Mouse (Mus musculus) ZHBTc4 (cell line): ENCODE data around the gene Nme1.
"Not testable (repeated sequence)": the region's sequence is repeated elsewhere in the genome, so short reads cannot be mapped to it uniquely, and the experiment has no call there.

Experiments
- DNase-seq: peaks from one replicate; pipeline ENCODE4 v3.0.0-alpha.2; 2011; ENCODE audit warnings: low read depth, low spot score

Gene Nme1

GRCm38 (mm10) chr11:93965391-93965790, 2.9 kb downstream of the Nme1 start:
- DNase-seq = no peak

GRCm38 (mm10) chr11:93963013-93963412, 5.3 kb downstream of the Nme1 start:
- no peak for DNase-seq

- no peak for DNase-seq
These were observed 6.8 kb downstream of the Nme1 start for GRCm38 (mm10) chr11:93961482-93961881.

DNA sequence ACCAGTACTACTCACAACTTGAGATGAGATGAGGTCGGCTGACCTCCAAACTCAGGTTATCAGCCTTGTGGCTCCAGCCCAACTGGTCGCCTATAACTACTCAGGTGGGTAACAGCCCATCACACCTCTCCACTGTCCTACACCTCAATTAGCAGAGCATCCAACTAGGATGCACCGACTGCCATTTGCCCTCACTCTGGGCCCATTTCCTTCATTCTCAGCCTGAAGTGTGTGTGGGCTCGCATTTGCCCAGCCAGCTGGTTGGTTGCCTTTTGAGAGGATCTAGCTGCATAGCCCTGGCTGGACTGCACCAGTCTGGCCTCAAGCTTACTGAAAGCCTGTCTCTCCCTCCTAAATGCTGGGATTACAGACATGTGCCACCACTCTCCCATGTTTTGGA, 10.6 kb downstream of the Nme1 start:
- DNase-seq = no peak

DNA sequence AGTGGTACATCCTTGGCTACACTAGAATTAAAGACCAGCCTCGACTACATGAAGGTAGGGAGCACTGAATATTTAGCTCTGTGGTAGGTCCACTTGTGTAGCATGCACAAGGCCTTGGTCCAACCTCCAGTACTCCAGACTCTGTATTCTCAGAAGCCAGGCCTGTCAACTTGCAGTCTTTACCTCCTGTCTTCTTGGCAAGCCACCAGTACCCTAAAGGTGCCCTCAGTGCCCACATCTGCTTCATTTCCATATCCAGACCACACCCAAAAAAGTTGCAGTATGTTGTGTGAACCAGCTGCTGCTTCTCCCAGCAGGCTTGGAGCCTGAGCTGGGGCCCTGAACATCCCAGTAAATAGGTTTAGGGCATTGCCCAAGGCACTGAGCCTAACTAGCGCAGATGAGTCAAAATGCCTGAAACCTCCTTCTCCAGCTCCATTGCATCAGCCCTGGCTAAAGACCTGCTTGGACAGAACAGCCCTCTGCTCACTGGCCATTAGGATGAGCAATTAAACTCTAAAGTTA, 11.2 kb downstream of the Nme1 start:
- DNase-seq = no peak

GRCm38 (mm10) chr11:93956159-93956558, 12.2 kb downstream of the Nme1 start, which contains the start of gene Nme2:
Nme2 (minus strand) TSS chr11:93956259.
- DNase-seq = no peak

DNA sequence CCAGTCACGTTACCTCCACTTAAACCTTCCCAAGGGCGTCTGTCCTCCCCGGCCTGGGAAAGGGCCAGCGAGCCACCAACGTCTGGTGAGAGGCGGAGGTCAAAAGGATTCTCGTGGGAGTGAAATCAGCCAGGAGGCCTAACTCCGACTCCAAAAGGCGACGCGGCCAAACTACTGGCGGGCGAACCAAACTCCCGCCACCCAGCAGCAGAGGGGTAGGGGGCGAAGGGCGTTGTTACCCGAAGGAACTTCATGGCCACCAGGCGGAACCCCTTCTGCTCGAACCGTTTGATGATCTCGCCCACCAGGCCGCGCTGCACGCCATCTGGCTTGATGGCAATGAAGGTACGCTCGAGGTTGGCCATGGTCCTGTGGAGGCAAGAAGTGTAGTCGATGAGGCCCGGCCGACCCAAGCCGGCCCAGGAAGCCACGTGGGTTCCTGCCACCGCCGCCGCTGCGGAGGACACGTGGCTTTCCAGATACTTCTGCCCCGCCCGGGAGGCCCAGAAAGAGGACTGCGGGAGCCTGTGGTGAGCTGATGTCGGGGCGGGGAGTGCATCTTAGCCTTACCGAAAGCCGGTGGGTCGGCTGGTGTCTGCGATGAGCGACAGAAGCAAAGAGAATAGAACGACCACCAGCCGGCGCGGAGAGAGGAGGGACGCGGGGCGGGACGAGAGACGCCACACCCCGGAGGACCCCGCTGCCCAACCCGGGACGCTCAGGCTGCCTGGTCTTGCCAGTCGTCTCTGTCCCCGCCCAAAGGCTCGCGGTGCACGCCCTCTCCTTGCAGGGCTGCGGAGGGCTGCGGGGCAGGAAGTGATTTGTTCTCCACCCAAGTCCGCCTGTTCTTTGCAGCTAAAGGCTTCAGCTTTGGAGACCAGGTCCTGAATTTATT, 12.8 kb downstream of the Nme1 start:
- DNase-seq = peak; percentile 97

DNA sequence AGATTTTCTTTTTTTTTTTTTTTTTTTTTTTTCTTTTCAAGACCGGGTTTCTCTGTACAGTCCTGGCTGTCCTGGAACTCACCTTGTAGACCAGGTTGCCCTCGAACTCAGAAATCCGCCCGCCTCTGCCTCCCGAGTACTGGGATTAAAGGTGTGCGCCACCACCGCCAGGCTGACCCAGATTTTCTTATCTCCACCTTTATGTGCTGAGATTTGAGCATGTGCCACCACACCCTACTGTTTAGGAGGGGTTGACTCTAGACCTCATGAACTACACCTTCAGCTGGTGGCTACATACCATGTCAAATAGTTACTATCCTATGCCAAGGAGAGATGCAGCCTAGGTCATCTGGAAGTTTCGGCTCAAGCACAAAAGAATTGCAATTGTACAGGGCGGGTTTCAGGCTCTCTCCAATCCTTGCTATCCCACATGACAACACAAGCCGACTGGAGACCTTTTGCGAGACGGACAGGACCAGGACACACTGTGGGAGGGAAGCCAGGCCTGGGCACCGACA, 13.5 kb downstream of the Nme1 start:
- DNase-seq = peak; percentile 47

- no peak for DNase-seq
These were observed 15.9 kb downstream of the Nme1 start for GRCm38 (mm10) chr11:93952376-93952775.

- no peak for DNase-seq
These were observed 18.3 kb downstream of the Nme1 start for GRCm38 (mm10) chr11:93950045-93950444.

DNA sequence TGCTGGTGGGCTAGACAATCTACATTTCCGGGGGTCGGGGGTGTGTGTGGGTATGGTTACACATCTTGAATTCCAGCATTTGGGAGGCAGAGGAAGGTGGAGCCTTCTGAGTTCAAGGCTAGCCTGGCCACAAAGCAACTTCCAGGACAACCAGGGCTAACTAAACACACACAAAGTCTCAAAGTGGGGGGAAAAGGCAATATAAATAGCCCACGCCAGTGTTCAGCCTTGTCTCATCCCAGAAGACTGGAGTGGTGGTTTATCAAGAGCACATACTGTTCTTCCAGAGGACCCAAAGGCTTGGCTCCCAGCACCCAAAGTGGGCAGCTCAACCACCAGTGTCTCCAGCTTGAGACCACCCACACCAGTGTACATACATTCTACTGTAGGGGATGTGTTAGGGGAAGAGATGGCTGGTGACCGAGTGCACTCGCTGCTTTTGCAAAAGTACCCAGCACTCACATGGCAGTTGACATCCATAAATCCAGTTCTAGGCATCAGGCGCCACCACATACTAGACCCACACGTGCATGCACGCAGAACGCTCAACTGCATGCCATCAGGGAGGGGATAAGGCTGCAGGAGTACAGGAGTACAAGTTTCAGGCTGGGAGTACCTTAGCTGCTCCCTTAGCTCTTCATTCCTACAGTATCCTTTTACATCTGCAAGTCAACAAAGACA, 19.3 kb downstream of the Nme1 start:
- DNase-seq = no peak

GRCm38 (mm10) chr11:93944986-93945385, 23.3 kb downstream of the Nme1 start:
- DNase-seq = no peak

GRCm38 (mm10) chr11:93940906-93941305, 27.4 kb downstream of the Nme1 start:
- DNase-seq = no peak

DNA sequence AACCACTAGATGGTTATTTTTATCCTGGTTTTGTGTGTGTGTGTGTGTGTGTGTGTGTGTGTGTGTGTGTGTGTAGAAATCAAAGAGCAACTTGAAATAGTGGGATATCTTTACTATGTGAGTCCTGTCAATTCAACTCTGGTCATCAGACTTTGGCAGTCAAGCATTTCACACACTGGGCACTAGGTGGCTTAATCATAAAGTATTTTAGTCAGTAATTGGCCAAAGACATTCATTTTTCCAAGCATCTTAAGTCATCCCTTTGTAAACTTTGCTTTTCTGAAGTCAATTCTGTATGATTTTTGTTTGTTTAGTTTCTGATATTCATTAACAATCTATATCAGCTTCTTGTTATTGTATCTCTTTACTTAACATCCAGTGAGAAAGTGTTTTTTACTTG, 39.2 kb downstream of the Nme1 start:
- DNase-seq = no peak

DNA sequence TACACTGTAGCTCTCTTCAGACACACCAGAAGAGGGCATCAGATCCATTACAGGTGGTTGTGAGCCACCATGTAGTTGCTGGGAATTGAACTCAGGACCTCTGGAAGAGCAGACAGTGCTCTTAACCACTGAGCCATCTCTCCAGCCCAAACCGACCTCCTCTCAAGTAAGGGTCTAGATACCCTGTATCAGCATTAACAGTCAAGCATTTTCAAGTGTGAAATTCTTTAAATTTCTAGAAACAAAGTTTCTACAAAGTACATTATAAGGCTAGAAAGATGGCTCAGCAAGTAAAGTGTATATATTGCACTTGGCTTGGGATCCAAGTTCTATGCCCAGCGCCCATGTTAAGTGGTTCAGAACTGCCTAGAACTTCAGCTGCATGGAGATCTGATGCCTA, 53.3 kb downstream of the Nme1 start:
- not testable (repeated sequence) for DNase-seq

GRCm38 (mm10) chr11:93911603-93912002, 56.7 kb downstream of the Nme1 start:
- DNase-seq = no peak

DNA sequence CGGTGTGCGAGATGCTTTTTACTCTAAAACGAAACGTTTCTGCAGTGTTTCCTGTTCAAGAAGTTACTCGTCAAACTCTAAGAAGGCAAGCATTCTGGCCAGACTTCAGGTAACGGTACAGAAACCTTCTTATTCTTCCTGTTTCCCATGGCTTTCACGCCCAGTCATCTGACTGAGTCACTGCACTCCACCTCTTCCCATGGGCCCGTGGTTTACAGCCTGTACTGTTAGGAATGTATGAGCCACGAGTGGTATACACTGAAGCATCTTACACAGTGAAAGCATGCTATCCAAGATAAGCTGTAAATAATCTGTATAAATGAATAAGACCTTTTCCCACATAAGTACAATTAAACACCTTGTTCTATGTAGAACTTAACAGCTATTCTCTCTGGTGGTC, 59.5 kb downstream of the Nme1 start:
- no peak for DNase-seq

GRCm38 (mm10) chr11:93907839-93908238, 60.5 kb downstream of the Nme1 start:
- no peak for DNase-seq
